Mouse (Mus musculus) CH12.LX (cell line): ENCODE results near the gene Trabd2b.

Source experiments
- BHLHE40 ChIP-seq: IDR thresholded peaks from 2 replicates; pipeline ENCODE4 v1.6.1; 2011; ENCODE audit warnings: mild to moderate bottlenecking, low read depth, low read length, improper control_type of control experiment
- CHD1 ChIP-seq: IDR thresholded peaks from 2 replicates; pipeline ENCODE4 v1.6.1; 2012; ENCODE audit warnings: low read depth, low read length, improper control_type of control experiment, inconsistent platforms
- CHD2 ChIP-seq: IDR thresholded peaks from 2 replicates; pipeline ENCODE4 v1.6.1; 2011; ENCODE audit warnings: low read length, improper control_type of control experiment
- CTCF ChIP-seq, 2 experiments: IDR thresholded peaks in 1 of 2; conservative IDR thresholded peaks in 1 of 2; 2 replicates each; pipeline ENCODE4 v1.5.1; 2011 to 2012; ENCODE audit warnings: low read depth in 2 of 2, low read length in 2 of 2, improper control_type of control experiment in 1 of 2, inconsistent platforms in 1 of 2, mild to moderate bottlenecking in 1 of 2, moderate library complexity in 1 of 2
- ELF1 ChIP-seq: IDR thresholded peaks from 2 replicates; pipeline ENCODE4 v1.6.1; 2014; ENCODE audit warnings: low read depth, mild to moderate bottlenecking, inconsistent platforms, low read length, improper control_type of control experiment
- EP300 ChIP-seq: IDR thresholded peaks from 2 replicates; pipeline ENCODE4 v1.6.1; 2011; ENCODE audit warnings: low read length, improper control_type of control experiment
- MAX ChIP-seq: IDR thresholded peaks from 2 replicates; pipeline ENCODE4 v1.6.1; 2011; ENCODE audit warnings: low read length, improper control_type of control experiment
- MYC ChIP-seq: IDR thresholded peaks from 2 replicates; pipeline ENCODE4 v1.6.1; 2011; ENCODE audit warnings: low read depth, mild to moderate bottlenecking, improper control_type of control experiment, low read length
- POLR2A ChIP-seq: IDR thresholded peaks from 2 replicates; pipeline ENCODE4 v1.6.1; 2011; ENCODE audit warnings: low read depth, mild to moderate bottlenecking, improper control_type of control experiment, low read length
- POLR2AphosphoS2 ChIP-seq: IDR thresholded peaks from 2 replicates; pipeline ENCODE4 v1.6.1; 2011; ENCODE audit warnings: low read depth, low read length, improper control_type of control experiment
- SMC3 ChIP-seq: IDR thresholded peaks from 2 replicates; pipeline ENCODE4 v1.6.1; 2011; ENCODE audit warnings: low read depth, low read length, improper control_type of control experiment
- USF2 ChIP-seq: conservative IDR thresholded peaks from 2 replicates; pipeline ENCODE4 v1.6.1; 2011; ENCODE audit warnings: low read depth, low read length, improper control_type of control experiment
- ZKSCAN1 ChIP-seq: IDR thresholded peaks from 2 replicates; pipeline ENCODE4 v1.6.1; 2012; ENCODE audit warnings: low read depth, inconsistent platforms, low read length, improper control_type of control experiment, borderline replicate concordance

DNA sequence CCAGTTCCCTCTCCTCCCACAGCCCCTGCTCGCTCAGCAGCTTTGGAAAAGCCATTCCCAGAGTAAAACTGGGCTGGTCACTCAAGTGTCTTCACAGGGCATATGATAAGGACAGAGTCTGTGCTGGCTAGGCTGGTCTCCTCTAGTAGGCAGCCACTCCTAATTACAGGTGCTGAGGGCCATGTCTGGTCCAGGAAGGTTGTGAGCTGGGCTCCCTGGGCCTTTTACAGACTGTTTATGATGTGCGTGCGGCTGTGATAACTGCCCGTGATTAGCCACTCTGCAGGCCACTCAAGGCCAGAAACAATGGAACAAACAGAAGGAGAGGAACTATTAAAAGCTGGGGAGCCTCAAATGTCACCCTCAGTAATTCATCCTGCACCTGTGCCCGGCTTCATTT lies 150.4 kb downstream of the Trabd2b start:
- TF ChIP-seq POLR2A, result no peak
- TF ChIP-seq MYC, result no peak
- no peak for TF ChIP-seq SMC3
- TF ChIP-seq USF2, result no peak
- no peak for TF ChIP-seq EP300
- no peak for TF ChIP-seq ZKSCAN1
- no peak for TF ChIP-seq POLR2AphosphoS2
- TF ChIP-seq CTCF (conservative IDR thresholded peaks at IDR 0.05 in 1 of 2, IDR thresholded peaks at IDR 0.05 in 1 of 2; ENCODE audit: low read depth in 2 of 2, low read length in 2 of 2), result no peak
- no peak for TF ChIP-seq CHD1
- no peak for TF ChIP-seq BHLHE40
- no peak for TF ChIP-seq ELF1
- no peak for TF ChIP-seq MAX
- TF ChIP-seq CHD2, result no peak
